In the genomic region with DNA sequence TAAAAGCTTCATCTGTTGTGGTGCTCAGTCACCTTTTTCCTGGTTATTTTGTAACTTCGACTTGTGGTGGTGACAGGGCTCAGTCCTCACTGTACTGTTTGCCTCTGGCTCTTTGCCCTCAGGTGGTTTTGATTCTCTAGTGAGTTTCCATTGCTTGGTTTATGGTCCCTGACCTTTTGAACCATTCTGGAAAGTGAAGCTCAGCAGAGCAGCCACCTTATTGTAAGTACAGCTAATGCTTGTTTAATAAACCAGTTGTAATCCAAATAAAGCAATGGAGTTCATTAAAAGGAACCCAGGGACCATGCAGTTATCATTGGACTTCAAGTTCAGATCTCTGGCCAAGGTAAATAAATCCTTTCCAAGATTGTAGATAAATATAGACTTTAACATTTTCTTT, we compare ENCODE assay signal across 18 mouse cellular contexts. TPM values are rescaled to one million over a fixed set of nuclear protein-coding genes. Genes with fewer than 3 reads are reported as not detected.
DNase-seq lines count a peak whose midpoint lies in the region; ATAC-seq and TF ChIP-seq lines count a peak whose summit lies in the region.
"Had no signal": no experiment of that assay in that cellular context is flagged by ENCODE, and none has a peak within 500 bp of the region (broad histone marks: within the 10 kb centered on the region; RNA-seq: fewer than 3 reads in every experiment).

No protein-coding gene starts in this region.

- H3K27ac ChIP-seq in liver, embryonic 15.5 days (replicated peaks), result no peak overlapping the region
- H3K27ac ChIP-seq in forebrain, embryonic 15.5 days (replicated peaks), result no peak overlapping the region
- H3K27ac ChIP-seq: limb, embryonic 13.5 days; midbrain, embryonic 10.5 days; stomach, embryonic 15.5 days had no signal

- intact Hi-C loops in heart, postnatal 36 days (cut with DNase I), result no loop called here

- H3K36me3 ChIP-seq in liver, embryonic 15.5 days (replicated peaks), result no peaks in the 10 kb centered on the region
- H3K36me3 ChIP-seq in forebrain, embryonic 15.5 days, result no peaks in the 10 kb centered on the region
- H3K36me3 ChIP-seq: limb, embryonic 13.5 days; midbrain, embryonic 10.5 days; stomach, embryonic 15.5 days had no signal

- ATAC-seq in liver, embryonic 15.5 days (ENCODE audit: insufficient read depth), result peak; percentile 34; the same call in 1 of the 2 replicates
- no peak for ATAC-seq in forebrain, embryonic 15.5 days (replicated peaks)
- ATAC-seq: activated CD4-positive, CD25-positive, alpha-beta regulatory T cell, adult 4 months had no signal

- H3K9ac ChIP-seq in liver, embryonic 15.5 days, result no peak overlapping the region
- H3K9ac ChIP-seq in forebrain, embryonic 15.5 days (replicated peaks), result no peak overlapping the region
- H3K9ac ChIP-seq: limb, embryonic 13.5 days; stomach, embryonic 15.5 days had no signal

- H3K27me3 ChIP-seq in liver, embryonic 15.5 days, result no peaks in the 10 kb centered on the region
- H3K27me3 ChIP-seq in forebrain, embryonic 15.5 days, result no peaks in the 10 kb centered on the region
- H3K27me3 ChIP-seq: limb, embryonic 13.5 days; stomach, embryonic 15.5 days had no signal

- peak; percentile 4 for DNase-seq in heart, postnatal 4 days
- DNase-seq in heart, postnatal 36 days, result no peak
- DNase-seq in lung, postnatal 36 days, result peak; percentile 29
- no peak for DNase-seq in lung, adult 2 months
- DNase-seq in hindlimb bud, embryonic 11.5 days (ENCODE audit: extremely low spot score, low read depth, low spot score), result peak; percentile 54
- no peak for DNase-seq in cerebellum, postnatal 4 days (ENCODE audit: low spot score in 2 of 2)
- DNase-seq: layer of hippocampus, postnatal 36 days; thymus, postnatal 4 days had no signal

- no peaks in the 10 kb centered on the region for H3K4me1 ChIP-seq in lung, adult 2 months (ENCODE audit: control insufficient read depth, insufficient read depth, low read length)
- H3K4me1 ChIP-seq in liver, embryonic 15.5 days (replicated peaks), result no peaks in the 10 kb centered on the region
- no peaks in the 10 kb centered on the region for H3K4me1 ChIP-seq in forebrain, embryonic 15.5 days
- H3K4me1 ChIP-seq: midbrain, embryonic 10.5 days; stomach, embryonic 15.5 days had no signal

- WGBS in lung, adult 2 months, result 44% methylated on average over 1 of the region's 1 CpGs
- WGBS in liver, embryonic 15.5 days (ENCODE audit: insufficient replicate concordance), result 30% methylated on average over 1 of the region's 1 CpGs
- WGBS in forebrain, embryonic 15.5 days, result 88% methylated on average over 1 of the region's 1 CpGs

- H3K4me3 ChIP-seq in lung, adult 2 months (replicated peaks; ENCODE audit: extremely low read depth, low read depth, low read length), result no peak overlapping the region
- no peak overlapping the region for H3K4me3 ChIP-seq in liver, embryonic 15.5 days (replicated peaks)
- H3K4me3 ChIP-seq in forebrain, embryonic 15.5 days, result no peak overlapping the region
- H3K4me3 ChIP-seq: limb, embryonic 13.5 days; midbrain, embryonic 10.5 days; myocyte; stomach, embryonic 15.5 days had no signal

- no peaks in the 10 kb centered on the region for H3K9me3 ChIP-seq in liver, embryonic 15.5 days (replicated peaks)
- H3K9me3 ChIP-seq in forebrain, embryonic 15.5 days, result no peaks in the 10 kb centered on the region
- H3K9me3 ChIP-seq: limb, embryonic 13.5 days; midbrain, embryonic 10.5 days; stomach, embryonic 15.5 days had no signal

- H3K4me2 ChIP-seq in liver, embryonic 15.5 days, result no peak overlapping the region
- no peak overlapping the region for H3K4me2 ChIP-seq in forebrain, embryonic 15.5 days (replicated peaks)
- H3K4me2 ChIP-seq: limb, embryonic 13.5 days; stomach, embryonic 15.5 days had no signal

- TF ChIP-seq POLR2A in lung, adult 2 months (IDR thresholded peaks at IDR 0.05; ENCODE audit: borderline replicate concordance, extremely low read depth, low read depth, low read length), result no peak

- TF ChIP-seq CTCF in lung, adult 2 months (IDR thresholded peaks at IDR 0.05; ENCODE audit: insufficient read depth, low read length), result no peak

RNA-seq across cellular contexts. Expression of a gene that starts 11.3 kb away (rescaled TPM):
- not detected for total RNA-seq in heart, postnatal 4 days (2021)
- not detected for total RNA-seq in heart, postnatal 36 days (2021)
- 0.13 TPM in 1 of 2 replicates, not detected in the other for polyA plus RNA-seq in lung, adult 2 months (2012; rRNA removed)
- 3.1 and 6.4 TPM in 2 replicates for polyA plus RNA-seq in liver, embryonic 15.5 days (2015; fragmentation: Nextera tagmentation; extraction: Ambion mirVana)
- not detected in 2 replicates for polyA plus RNA-seq in forebrain, embryonic 15.5 days (2015; fragmentation: Nextera tagmentation; extraction: Ambion mirVana)
- total RNA-seq: common myeloid progenitor, adult 5-6 weeks; MEL had no signal
- polyA plus RNA-seq: activated CD4-positive, CD25-positive, alpha-beta regulatory T cell, adult 4 months; gonadal fat pad, adult 2 months; limb, embryonic 13.5 days; midbrain, embryonic 10.5 days; myocyte had no signal

Comparison
In these comparisons a context has a peak if more than half of its experiments do, and no peak if none do; other contexts are left out.
1. DNase-seq: peak in heart, postnatal 4 days (single experiment), lung, postnatal 36 days (single experiment) and hindlimb bud, embryonic 11.5 days (single experiment); none in heart, postnatal 36 days (0 of 2), lung, adult 2 months (single experiment) and cerebellum, postnatal 4 days (0 of 2).